Mouse (Mus musculus): ENCODE data around the gene Ap1g1. TPM values are rescaled to one million over a fixed set of nuclear protein-coding genes. Genes with fewer than 3 reads are reported as not detected.

Gene Ap1g1
- polyA plus RNA-seq, 1 experiment from 2014 or later, result 49.6 TPM

DNA sequence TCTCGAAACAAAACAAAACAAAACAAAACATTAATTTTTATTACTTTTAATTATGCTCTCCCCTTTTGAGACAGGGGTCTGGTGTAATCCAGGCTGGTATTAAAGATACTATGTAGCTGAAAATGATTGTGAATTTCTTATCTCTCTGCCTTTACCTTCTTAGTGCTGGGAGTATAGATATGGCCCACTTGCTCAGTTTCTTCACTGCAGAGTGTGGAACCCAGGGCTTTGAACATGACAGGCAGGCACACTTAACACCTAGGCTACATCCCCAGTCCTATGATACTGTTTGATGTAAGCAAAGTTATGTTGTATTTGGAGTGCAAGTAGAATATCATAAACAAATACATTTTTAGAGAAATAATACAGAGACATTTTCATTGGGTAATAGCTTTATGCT lies 64.1 kb downstream of the Ap1g1 start:
- no peak overlapping the region for H3K27ac ChIP-seq (replicated peaks)
- no peaks in the 10 kb centered on the region for H3K27me3 ChIP-seq
- H3K9ac ChIP-seq, result no peak overlapping the region
- ATAC-seq (ENCODE audit: low read depth), result no peak
- H3K4me3 ChIP-seq, result no peak overlapping the region
- 88% methylated on average over 1 of the region's 1 CpGs for WGBS
- H3K36me3 ChIP-seq, result peaks cover 59% of the 10 kb centered on the region
- no peaks in the 10 kb centered on the region for H3K4me1 ChIP-seq (replicated peaks)
- H3K9me3 ChIP-seq, result no peaks in the 10 kb centered on the region
- H3K4me2 ChIP-seq, result no peak overlapping the region

DNA sequence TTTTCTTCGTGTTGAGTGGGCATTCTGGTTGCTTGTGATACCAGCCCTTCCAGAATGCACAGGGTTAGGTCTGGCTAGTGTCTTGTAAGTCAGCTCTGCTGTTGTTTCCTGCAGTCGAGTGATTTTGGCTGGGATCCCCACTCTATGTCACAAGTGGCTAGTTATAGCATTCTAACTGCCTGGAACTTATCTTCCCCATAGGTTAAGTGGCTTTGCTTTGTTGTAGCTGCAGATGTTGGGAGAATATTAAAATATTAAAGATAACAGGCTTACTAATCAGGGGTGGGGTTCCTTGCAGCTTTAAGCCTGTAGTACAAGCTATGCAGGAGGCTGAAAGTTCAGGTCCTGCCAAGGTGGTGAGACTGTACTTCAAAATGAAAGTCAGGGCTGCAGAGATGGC lies 69.5 kb downstream of the Ap1g1 start:
- 78% methylated on average over 2 of the region's 2 CpGs for WGBS
- no peak overlapping the region for H3K27ac ChIP-seq (replicated peaks)
- H3K9ac ChIP-seq, result no peak overlapping the region
- H3K27me3 ChIP-seq, result no peaks in the 10 kb centered on the region
- H3K9me3 ChIP-seq, result no peaks in the 10 kb centered on the region
- H3K4me1 ChIP-seq (replicated peaks), result no peaks in the 10 kb centered on the region
- H3K4me3 ChIP-seq, result no peak overlapping the region
- no peak overlapping the region for H3K4me2 ChIP-seq
- no peak for ATAC-seq (ENCODE audit: low read depth)
- peaks cover 72% of the 10 kb centered on the region for H3K36me3 ChIP-seq

GRCm38 (mm10) chr8:109848981-109849380 lies 70.6 kb downstream of the Ap1g1 start:
- 80% methylated on average over 3 of the region's 3 CpGs for WGBS
- Histone ChIP-seq H3K4me3 (no peak overlapping the region), H3K9me3 (no peaks in the 10 kb centered on the region), H3K4me1 (replicated peaks) (no peaks in the 10 kb centered on the region), H3K27ac (replicated peaks) (no peak overlapping the region), H3K9ac (no peak overlapping the region), H3K4me2 (no peak overlapping the region), H3K36me3 (peaks cover 67% of the 10 kb centered on the region), H3K27me3 (no peaks in the 10 kb centered on the region)
- no peak for ATAC-seq (ENCODE audit: low read depth)

- Histone ChIP-seq H3K9me3 (no peaks in the 10 kb centered on the region), H3K36me3 (peaks cover 71% of the 10 kb centered on the region), H3K27ac (replicated peaks) (no peak overlapping the region), H3K27me3 (no peaks in the 10 kb centered on the region), H3K4me3 (no peak overlapping the region), H3K4me2 (no peak overlapping the region), H3K9ac (no peak overlapping the region), H3K4me1 (replicated peaks) (no peaks in the 10 kb centered on the region)
- 52% methylated on average over 6 of the region's 6 CpGs for WGBS
- ATAC-seq (ENCODE audit: low read depth), result no peak
These were observed 75.1 kb downstream of the Ap1g1 start for GRCm38 (mm10) chr8:109853423-109853822.

DNA sequence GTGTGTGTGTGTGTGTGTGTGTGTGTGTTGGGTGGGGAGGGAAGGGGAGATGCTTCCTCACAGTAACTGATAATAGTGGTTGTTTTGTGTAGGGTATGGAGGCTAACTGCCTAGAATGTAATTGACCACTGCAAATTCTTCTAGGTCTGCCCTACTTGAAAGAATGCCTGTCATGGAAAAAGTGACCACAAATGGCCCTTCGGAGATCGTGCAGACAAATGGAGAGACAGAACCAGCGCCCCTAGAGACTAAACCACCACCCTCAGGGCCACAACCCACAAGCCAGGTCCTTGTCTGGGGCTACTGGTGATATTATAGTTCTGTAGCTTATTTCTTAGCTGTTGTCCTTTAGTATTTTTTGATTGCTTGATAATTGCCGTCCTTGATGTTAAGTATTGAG lies 76.2 kb downstream of the Ap1g1 start:
- Histone ChIP-seq H3K9ac (no peak overlapping the region), H3K36me3 (peaks cover 70% of the 10 kb centered on the region), H3K4me2 (no peak overlapping the region), H3K4me3 (no peak overlapping the region), H3K27ac (replicated peaks) (no peak overlapping the region), H3K4me1 (replicated peaks) (no peaks in the 10 kb centered on the region), H3K27me3 (no peaks in the 10 kb centered on the region), H3K9me3 (no peaks in the 10 kb centered on the region)
- 89% methylated on average over 4 of the region's 4 CpGs for WGBS
- no peak for ATAC-seq (ENCODE audit: low read depth)

DNA sequence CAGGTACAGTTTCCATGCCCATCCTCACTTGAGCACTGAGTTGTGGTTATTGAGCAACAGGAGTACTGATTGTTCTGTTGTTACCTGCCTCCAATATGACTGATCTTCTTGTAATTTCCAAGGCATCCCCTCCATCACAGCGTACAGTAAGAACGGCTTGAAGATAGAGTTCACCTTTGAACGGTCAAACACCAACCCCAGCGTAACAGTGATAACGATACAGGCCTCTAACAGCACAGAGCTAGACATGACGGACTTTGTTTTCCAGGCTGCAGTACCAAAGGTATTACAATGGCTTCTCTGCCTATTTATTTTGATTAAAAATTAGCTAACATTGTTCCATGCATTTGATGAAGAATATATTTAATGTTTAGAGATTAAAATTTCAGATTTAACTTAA lies 77.1 kb downstream of the Ap1g1 start:
- H3K9me3 ChIP-seq, result no peaks in the 10 kb centered on the region
- ATAC-seq (ENCODE audit: low read depth), result no peak
- no peak overlapping the region for H3K4me2 ChIP-seq
- H3K9ac ChIP-seq, result no peak overlapping the region
- H3K36me3 ChIP-seq, result peaks cover 70% of the 10 kb centered on the region
- no peak overlapping the region for H3K4me3 ChIP-seq
- no peak overlapping the region for H3K27ac ChIP-seq (replicated peaks)
- no peaks in the 10 kb centered on the region for H3K4me1 ChIP-seq (replicated peaks)
- 96% methylated on average over 6 of the region's 6 CpGs for WGBS
- H3K27me3 ChIP-seq, result no peaks in the 10 kb centered on the region

- Histone ChIP-seq H3K4me1 (replicated peaks) (peaks cover 5% of the 10 kb centered on the region), H3K4me3 (no peak overlapping the region), H3K9me3 (no peaks in the 10 kb centered on the region), H3K4me2 (no peak overlapping the region), H3K9ac (no peak overlapping the region), H3K36me3 (peaks cover 47% of the 10 kb centered on the region), H3K27ac (replicated peaks) (no peak overlapping the region), H3K27me3 (no peaks in the 10 kb centered on the region)
- no peak for ATAC-seq (ENCODE audit: low read depth)
- 86% methylated on average over 2 of the region's 2 CpGs for WGBS
These were observed 85.0 kb downstream of the Ap1g1 start for GRCm38 (mm10) chr8:109863398-109863797.

DNA sequence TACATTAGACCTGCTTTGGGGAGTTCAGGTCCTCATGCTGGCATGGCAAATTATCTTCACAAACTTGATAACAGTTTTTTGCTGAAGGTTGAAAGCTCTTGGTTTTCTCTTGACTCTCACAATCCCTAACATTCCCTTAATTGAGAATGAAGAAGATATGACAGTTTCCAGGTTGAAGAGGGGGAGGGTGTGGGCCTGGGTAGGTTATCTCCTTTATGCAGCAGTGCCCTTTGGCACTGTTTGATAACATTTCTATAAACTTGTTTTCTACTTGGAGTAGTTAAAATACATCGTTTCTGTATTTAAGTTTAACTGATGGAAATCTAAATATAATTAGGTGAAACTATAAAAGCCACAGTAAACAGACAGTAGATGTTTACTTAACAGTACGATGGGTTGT lies 86.4 kb downstream of the Ap1g1 start:
- H3K27ac ChIP-seq (replicated peaks), result no peak overlapping the region
- WGBS, result 93% methylated on average over 2 of the region's 2 CpGs
- no peak overlapping the region for H3K4me3 ChIP-seq
- H3K4me1 ChIP-seq (replicated peaks), result peaks cover 10% of the 10 kb centered on the region
- H3K4me2 ChIP-seq, result no peak overlapping the region
- no peak for ATAC-seq (ENCODE audit: low read depth)
- peaks cover 40% of the 10 kb centered on the region for H3K36me3 ChIP-seq
- H3K9me3 ChIP-seq, result no peaks in the 10 kb centered on the region
- H3K9ac ChIP-seq, result no peak overlapping the region
- H3K27me3 ChIP-seq, result no peaks in the 10 kb centered on the region

GRCm38 (mm10) chr8:109865536-109865935 lies 87.2 kb downstream of the Ap1g1 start:
- Histone ChIP-seq H3K9ac (no peak overlapping the region), H3K36me3 (peaks cover 32% of the 10 kb centered on the region), H3K4me2 (no peak overlapping the region), H3K9me3 (no peaks in the 10 kb centered on the region), H3K27ac (replicated peaks) (no peak overlapping the region), H3K4me1 (replicated peaks) (peaks cover 17% of the 10 kb centered on the region), H3K4me3 (no peak overlapping the region), H3K27me3 (no peaks in the 10 kb centered on the region)
- WGBS, result 83% methylated on average over 4 of the region's 4 CpGs
- ATAC-seq (ENCODE audit: low read depth), result no peak

- H3K4me3 ChIP-seq, result no peak overlapping the region
- H3K4me1 ChIP-seq (replicated peaks), result peaks cover 22% of the 10 kb centered on the region
- no peak overlapping the region for H3K27ac ChIP-seq (replicated peaks)
- no peak overlapping the region for H3K4me2 ChIP-seq
- 93% methylated on average over 5 of the region's 5 CpGs for WGBS
- peaks cover 21% of the 10 kb centered on the region for H3K36me3 ChIP-seq
- no peaks in the 10 kb centered on the region for H3K27me3 ChIP-seq
- no peaks in the 10 kb centered on the region for H3K9me3 ChIP-seq
- ATAC-seq (ENCODE audit: low read depth), result no peak
- H3K9ac ChIP-seq, result no peak overlapping the region
These were observed 88.3 kb downstream of the Ap1g1 start for GRCm38 (mm10) chr8:109866690-109867089.

DNA sequence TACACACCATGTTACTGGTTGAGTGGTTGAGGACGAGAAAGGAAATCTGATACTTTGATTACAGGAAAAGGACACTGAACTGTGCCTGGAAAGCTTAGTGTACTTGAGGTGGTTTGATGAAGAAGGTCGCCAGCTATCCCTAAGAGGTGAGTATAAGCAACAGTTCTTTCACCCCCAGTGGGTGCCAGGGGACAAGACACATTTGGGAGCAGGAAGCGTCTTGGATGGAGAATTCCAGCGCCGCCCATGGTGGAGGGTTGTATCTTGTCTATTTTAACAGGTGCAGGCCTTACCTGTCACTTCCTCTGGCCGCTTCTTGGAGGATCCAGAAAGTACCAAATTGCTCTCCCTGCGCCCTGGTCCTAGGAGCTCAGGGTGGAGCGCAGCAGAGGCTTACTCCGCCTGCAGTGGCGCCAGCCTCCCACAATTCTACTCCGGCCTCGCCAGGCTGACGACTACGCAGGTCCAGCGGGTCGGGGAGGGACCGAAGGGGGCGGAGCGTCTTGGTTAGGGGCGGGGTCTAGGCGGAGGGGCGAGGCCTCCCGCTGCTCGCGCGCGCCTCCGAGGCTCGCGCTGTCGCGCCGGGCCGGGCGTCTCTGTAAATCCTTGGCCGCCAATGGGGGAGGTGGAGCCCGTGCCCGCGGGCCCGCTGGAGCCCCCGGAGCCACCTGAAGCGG lies 89.8 kb downstream of the Ap1g1 start, which contains the start of gene Phlpp2:
Gene Phlpp2 (plus strand): TSS at position 540 of the 677 bp plus-strand sequence.
- Histone ChIP-seq H3K4me3 (peak within 1 kb of the TSS; percentile 84), H3K27me3 (no peaks in the 10 kb centered on the region), H3K4me2 (peak within 1 kb of the TSS; percentile 91), H3K4me1 (replicated peaks) (peaks cover 22% of the 10 kb centered on the region), H3K9ac (peak within 1 kb of the TSS; percentile 96), H3K27ac (replicated peaks) (peak within 1 kb of the TSS; percentile 79), H3K36me3 (peaks cover 7% of the 10 kb centered on the region; the same call in 1 of the 2 replicates), H3K9me3 (no peaks in the 10 kb centered on the region)
- WGBS, result under 1% methylated on average over 42 of the region's 42 CpGs
- ATAC-seq (ENCODE audit: low read depth), result peak; percentile 97

DNA sequence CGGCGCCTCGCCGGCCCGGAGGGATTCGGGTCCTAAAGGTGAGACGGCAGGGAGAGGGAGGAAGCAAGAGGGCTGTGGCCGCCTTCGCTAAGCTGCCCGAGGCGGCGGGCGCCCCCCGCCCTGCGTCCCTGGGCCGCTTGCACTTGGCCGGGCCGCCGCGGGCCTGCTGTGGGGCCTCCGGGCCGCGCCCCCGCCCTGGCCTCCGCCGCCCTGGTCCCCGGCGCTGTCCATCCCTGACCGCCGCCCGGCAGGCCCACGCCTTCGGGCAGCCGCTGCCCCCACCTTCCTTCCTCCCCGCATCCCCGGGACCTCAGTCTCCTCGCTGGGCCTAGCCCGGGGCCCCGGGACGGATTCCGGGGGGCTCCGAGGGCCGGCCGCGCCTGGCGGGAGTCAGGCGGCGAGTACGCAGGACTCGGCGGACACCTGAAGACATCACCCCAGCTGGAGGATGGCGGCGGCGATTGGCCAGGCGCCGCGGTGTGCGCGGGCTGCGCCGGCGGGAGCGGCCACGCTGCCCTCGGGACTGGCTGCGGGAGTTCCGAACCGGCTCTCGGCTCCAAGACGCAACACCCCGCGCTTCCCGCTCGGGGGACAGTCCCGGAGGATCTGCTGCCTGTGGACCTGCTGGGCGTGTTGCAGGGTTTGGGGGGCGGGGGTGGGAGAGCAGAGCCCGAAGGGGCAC lies 90.5 kb downstream of the Ap1g1 start:
- ATAC-seq (ENCODE audit: low read depth), result peak; percentile 84
- peak overlapping the region; percentile 96 for H3K9ac ChIP-seq
- peaks cover 22% of the 10 kb centered on the region for H3K4me1 ChIP-seq (replicated peaks)
- peak overlapping the region; percentile 91 for H3K4me2 ChIP-seq
- H3K36me3 ChIP-seq, result no peaks in the 10 kb centered on the region
- H3K27me3 ChIP-seq, result no peaks in the 10 kb centered on the region
- H3K27ac ChIP-seq (replicated peaks), result peak overlapping the region; percentile 79
- H3K9me3 ChIP-seq, result no peaks in the 10 kb centered on the region
- peak overlapping the region; percentile 84 for H3K4me3 ChIP-seq
- WGBS, result under 1% methylated on average over 67 of the region's 78 CpGs

All from neural tube, embryonic 13.5 days (tissue).